Mouse (Mus musculus) testis, adult 10 weeks (tissue): Measurements from ENCODE around the gene Naa60. TPM values are rescaled to one million over a fixed set of nuclear protein-coding genes. Genes with fewer than 3 reads are reported as not detected.

Experiments used
- polyA plus RNA-seq: library from polyadenylated mRNA; stranded (reverse); fragments of 350-450 nt; fragmentation: Illumina TruSeq; extraction: RNeasy Lipid Tissue Mini Kit (QIAGEN cat#74804); gene quantifications from one replicate; pipeline ENCODE4 v1.2.3, GENCODE M21; 2014; ENCODE audit warnings: low read depth, low replicate concordance

Naa60 gene
- polyA plus RNA-seq = 169 TPM

DNA sequence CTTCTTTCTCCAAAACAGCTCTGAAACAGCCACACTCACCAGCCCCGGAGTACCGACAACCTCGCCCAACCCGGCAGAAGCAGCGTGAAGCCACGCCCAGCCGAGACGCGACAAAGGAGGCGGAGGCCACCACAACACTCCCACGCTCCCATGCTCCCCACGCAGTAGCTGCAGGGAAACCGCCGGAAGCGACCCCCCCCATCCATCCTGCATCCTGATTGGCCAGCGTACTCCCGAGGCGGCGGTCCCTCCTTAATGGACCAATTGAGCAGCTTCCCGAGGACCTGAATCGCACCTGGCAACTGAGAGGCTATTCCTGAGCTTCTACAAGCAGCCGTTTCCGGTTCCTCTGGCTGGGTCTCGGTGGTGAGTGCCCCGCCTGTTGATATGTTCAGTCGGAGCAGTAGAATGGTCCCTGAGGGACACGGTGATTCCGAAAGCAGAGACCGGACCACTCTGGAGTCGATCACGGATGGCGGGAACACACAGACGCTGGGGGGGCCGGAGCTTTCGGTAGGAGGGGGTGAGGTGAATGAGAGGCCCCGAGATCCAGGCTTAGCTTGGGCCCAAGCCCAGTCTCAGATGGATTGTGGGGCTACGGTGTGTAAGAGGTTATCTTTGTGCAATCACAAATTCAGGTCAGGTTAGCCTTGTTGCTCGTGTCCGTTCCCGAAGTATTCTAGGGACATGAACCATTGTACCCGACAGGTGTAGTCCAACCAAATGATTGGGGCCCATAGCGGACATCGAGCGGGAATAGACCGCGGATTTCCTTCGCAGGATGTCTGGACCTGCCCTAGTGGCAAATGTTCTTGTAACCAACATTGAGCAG lies at the start of gene Naa60:
Gene Naa60 (plus strand): TSS at position 160 of the 832 bp plus-strand sequence.

DNA sequence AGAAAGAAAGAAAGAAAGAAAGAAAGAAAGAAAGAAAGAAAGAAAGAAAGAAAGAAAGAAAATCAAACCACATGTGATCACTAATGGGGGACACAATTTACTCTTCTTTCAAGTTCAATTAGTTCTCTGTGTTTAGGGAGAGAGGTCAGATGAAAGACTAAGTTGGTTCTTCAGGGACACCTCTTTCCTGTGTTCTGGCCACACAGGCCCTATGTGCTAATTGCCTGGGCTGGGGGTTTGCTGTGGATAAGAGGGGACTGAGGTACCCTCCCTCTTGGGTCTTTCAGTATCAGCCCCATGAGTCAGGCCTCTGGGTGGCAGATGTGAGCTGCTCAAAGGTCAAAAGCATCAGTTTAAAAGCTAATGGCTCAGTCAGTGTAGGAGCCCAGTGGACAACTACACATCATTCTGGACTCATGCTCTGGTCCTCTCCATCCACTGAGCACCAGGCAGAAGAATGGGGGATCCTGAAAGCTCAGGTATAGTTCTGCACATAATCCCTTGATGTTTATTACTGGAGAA lies 41.5 kb upstream of the Naa60 start, which contains the start of gene Olfr15:
Gene Olfr15 (plus strand): TSS at position 291 of the 522 bp plus-strand sequence.

DNA sequence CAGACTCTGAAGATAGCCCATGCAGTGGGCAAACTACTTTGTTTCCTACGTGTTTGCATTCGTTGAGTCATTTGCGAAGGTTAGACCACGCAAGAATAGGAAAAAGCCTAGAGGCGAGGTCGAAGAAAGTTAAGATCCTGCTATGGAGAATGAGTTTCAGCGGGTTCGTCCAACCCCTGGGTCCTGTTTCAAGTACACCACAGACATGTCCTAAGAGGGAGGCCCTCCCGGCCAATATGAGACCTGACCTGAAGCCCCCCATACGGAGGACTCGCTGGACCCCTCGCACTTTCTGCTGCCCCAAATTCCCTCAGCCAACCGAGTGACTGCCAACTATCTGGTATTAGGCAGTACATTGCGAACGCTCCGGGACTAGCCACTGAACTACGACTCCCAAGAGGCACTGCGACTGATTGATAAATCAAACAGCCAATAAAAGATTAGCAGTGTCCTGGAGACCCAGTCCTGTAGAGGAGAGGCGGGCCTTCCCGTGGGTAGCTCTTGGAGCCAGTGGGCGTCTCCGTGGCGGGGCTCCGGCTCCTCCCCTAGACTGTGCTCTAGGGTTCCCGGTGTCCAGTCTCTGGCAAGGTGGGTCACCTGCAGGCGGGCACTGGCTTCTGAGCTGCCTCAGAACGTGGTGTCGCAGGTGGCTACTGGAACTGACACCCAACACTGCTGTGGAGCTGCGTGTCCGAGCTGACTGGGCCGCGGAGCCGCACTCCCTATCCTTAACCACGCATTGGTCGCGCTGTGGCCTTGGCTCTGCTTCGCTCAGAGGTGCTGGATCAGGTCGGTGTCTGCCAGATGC lies 25.3 kb upstream of the Naa60 start, which contains the start of gene Zfp174:
Gene Zfp174 (plus strand): TSS at position 558 of the 808 bp plus-strand sequence.

DNA sequence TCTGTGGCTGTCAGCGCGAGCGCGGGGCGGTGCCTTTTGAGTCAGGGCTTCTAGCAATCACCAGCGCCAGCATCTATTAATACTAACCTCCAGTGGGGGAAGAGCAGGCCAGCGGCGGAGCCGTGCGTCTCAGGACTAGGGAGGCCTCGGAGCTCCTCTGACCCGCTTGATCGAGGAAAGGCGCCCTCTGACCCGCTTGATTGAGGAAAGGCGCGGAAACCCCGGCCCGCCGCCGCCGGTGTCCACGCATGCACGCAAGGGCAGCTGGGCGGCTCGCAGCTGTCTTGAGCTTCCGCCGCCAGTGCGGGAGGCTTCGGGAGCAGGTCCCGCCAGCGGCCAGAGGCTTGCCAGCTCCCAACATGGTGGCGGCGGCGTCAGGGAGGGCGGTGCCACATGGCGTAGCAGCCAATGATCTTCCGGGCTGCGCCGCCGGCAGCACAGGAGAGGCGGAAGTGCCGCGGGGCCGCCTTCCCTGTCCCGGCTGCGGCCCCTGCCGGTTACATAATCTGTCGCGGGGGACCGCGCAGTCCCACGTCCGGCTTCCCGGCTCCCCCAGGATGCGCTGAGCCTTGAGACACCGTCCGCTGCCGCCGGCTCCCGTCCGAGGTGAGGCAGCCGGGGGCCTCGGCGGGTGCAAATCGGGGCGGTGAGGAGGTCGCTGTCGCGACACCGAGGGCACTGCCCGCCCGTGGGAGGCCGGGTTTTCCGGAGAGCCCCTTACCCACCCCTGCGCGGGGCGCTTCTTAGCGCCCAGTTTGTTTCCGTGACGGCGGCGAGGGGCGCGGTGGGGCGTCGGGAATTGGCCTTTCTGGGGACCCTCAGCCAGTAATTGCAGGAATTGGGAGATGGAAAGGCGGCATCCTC lies 12.3 kb downstream of the Naa60 start, which contains the start of the genes Zfp597 and Gm20695:
Gene Zfp597 (minus strand): TSS at position 361 of the 864 bp plus-strand sequence.
Gene Gm20695 (plus strand): TSS at position 448 of the 864 bp plus-strand sequence.

DNA sequence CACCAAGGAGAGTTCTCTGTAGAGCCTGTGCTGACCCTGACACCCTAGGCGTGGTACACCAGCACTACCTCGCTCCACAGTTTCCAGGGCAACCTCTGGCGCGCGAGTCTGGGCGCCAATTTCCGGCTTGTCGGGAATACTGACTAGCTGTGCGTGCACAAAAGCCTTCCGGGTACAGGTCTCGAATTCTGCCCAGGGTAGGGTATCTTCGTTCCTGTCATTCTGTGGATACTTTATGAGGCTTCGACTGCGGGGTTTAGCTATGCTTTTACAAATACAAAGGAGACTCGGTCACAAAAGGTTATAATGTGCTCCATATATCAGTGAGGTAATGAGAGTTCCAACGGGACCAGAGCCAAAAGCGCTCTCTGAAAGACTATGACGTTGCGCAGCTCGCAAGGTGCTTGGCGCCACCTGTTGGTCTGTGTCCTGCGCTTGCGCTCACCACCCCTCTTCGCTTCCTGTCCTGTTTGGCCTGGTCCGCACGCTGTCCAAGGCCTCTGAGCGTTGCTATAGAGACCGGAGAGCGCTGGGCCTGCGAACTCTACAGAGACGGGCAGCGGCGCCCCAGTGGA lies 36.4 kb downstream of the Naa60 start, which contains the start of the genes 1700037C18Rik and Cluap1:
Gene 1700037C18Rik (minus strand): TSS at position 153 of the 575 bp plus-strand sequence.
Gene Cluap1 (plus strand): TSS at position 265 of the 575 bp plus-strand sequence.

Other genes starting within 250 kb of the Naa60 start
- gene Mefv, start 154.3 kb upstream of the Naa60 start, polyA plus RNA-seq = not detected
- 48.4 TPM for gene Zfp263, start 128.3 kb upstream of the Naa60 start, polyA plus RNA-seq
- gene Olfr15, start 41.5 kb upstream of the Naa60 start, polyA plus RNA-seq = not detected
- 3.1 TPM for gene Zfp174, start 25.1 kb upstream of the Naa60 start, polyA plus RNA-seq
- gene Zfp597, start 12.2 kb downstream of the Naa60 start, polyA plus RNA-seq = 108 TPM
- gene Gm20695, start 12.3 kb downstream of the Naa60 start, polyA plus RNA-seq = 0.74 TPM
- gene 1700037C18Rik, start 36.3 kb downstream of the Naa60 start, polyA plus RNA-seq = 25.3 TPM
- gene Cluap1, start 36.4 kb downstream of the Naa60 start, polyA plus RNA-seq = 106 TPM
- 0.24 TPM for gene Nlrc3, start 104.3 kb downstream of the Naa60 start, polyA plus RNA-seq
- 111 TPM for gene Slx4, start 131.4 kb downstream of the Naa60 start, polyA plus RNA-seq
- gene Dnase1, start 164.6 kb downstream of the Naa60 start, polyA plus RNA-seq = not detected
- 47.0 TPM for gene Trap1, start 205.5 kb downstream of the Naa60 start, polyA plus RNA-seq